Mouse (Mus musculus) neural tube, embryonic 11.5 days (tissue): Measurements from ENCODE around the gene Pelo. TPM values are rescaled to one million over a fixed set of nuclear protein-coding genes. Genes with fewer than 3 reads are reported as not detected.

Experiments used
- polyA plus RNA-seq: library from polyadenylated mRNA; unstranded; fragments of >200 nt; fragmentation: Nextera tagmentation; extraction: Ambion mirVana; gene quantifications from 2 replicates; pipeline ENCODE4 v1.2.1, GENCODE M21; 2014

Pelo gene
- polyA plus RNA-seq, 1 experiment from 2014 or later, result 6.6 TPM

Other genes with a start within 250 kb of the Pelo start
- gene Itga2, start 158.1 kb downstream of the Pelo start, polyA plus RNA-seq, result 0.92 and 2.1 TPM in 2 replicates
- gene Gm49395, start 11.7 kb upstream of the Pelo start, polyA plus RNA-seq, result 2.6 and 3.7 TPM in 2 replicates
- gene Itga1, start 11.8 kb upstream of the Pelo start, polyA plus RNA-seq, result 7.8 TPM in 2 replicates